Comparison of ENCODE assay signal across 26 mouse cellular contexts in the genomic region with DNA sequence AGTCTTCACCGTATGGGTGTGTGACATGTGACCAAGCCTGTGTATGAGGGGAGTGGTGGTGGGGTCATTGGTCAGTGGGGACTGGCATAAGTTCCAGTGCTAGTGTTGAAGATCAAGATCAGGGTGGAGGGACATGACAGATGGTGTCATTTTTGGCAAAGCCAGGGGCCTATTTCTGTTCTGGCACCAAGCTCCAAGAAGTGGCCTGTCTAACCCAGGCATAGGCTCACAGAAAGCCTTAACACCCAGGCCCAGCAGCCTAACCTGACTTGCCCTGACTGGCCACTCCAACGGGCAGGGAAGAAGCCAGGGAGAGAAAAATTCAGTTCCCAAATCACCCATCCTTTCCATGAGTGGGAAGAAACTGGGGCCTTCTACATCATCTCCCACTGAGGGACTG. TPM values are rescaled to one million over a fixed set of nuclear protein-coding genes. Genes with fewer than 3 reads are reported as not detected.
DNase-seq lines count a peak whose midpoint lies in the region; ATAC-seq and TF ChIP-seq lines count a peak whose summit lies in the region.
"Had no signal": no experiment of that assay in that cellular context is flagged by ENCODE, and none has a peak within 500 bp of the region (broad histone marks: within the 10 kb centered on the region; RNA-seq: fewer than 3 reads in every experiment).

No protein-coding gene starts in this region.

- ATAC-seq in limb, embryonic 15.5 days (ENCODE audit: insufficient number of reproducible peaks, low FRiP score, low TSS enrichment, low read depth) = 0 out of 2 replicates have a peak, but pooled peaks have one; percentile 7
- 0 out of 2 replicates have a peak, but pooled peaks have one; percentile 19 for ATAC-seq in erythroid progenitor cell, adult 5-6 weeks (replicated peaks; ENCODE audit: low FRiP score, poor library complexity, severe bottlenecking)
- ATAC-seq in hindbrain, postnatal 0 days = no peak
- ATAC-seq: intestine, embryonic 15.5 days; Patski had no signal

- no peak for DNase-seq in limb, embryonic 10.5 days (ENCODE audit: low spot score)
- DNase-seq in cerebellum, adult 11 months = peak; percentile 58
- peak; percentile 59 for DNase-seq in cerebellum, adult 8-10 months
- no peak for DNase-seq in hindbrain, postnatal 0 days (ENCODE audit: low spot score)
- DNase-seq in adrenal gland, adult 2 months = no peak
- no peak for DNase-seq in embryo, embryonic 10 days (ENCODE audit: low spot score)
- DNase-seq: adrenal gland, postnatal 25 days; heart, postnatal 14 days; kidney, postnatal 4 days; layer of hippocampus, adult 9-11 months; left cerebral cortex, postnatal 4 days; right cerebral cortex, adult 18-20 months; thymus, postnatal 4 days had no signal

- no peaks in the 10 kb centered on the region for H3K27me3 ChIP-seq in limb, embryonic 15.5 days
- no peaks in the 10 kb centered on the region for H3K27me3 ChIP-seq in limb, embryonic 10.5 days (ENCODE audit: low read depth, poor library complexity, severe bottlenecking)
- no peaks in the 10 kb centered on the region for H3K27me3 ChIP-seq in hindbrain, postnatal 0 days (ENCODE audit: insufficient read depth, low read length)
- H3K27me3 ChIP-seq: embryonic facial prominence, embryonic 13.5 days; intestine, embryonic 15.5 days; lung, embryonic 15.5 days; midbrain, embryonic 12.5 days; neural tube, embryonic 12.5 days; Patski had no signal

- H3K4me2 ChIP-seq in limb, embryonic 15.5 days = no peak overlapping the region
- no peak overlapping the region for H3K4me2 ChIP-seq in hindbrain, postnatal 0 days (ENCODE audit: low read depth, low read length)
- H3K4me2 ChIP-seq: embryonic facial prominence, embryonic 13.5 days; hindbrain, embryonic 14.5 days; intestine, embryonic 15.5 days; liver, embryonic 11.5 days; lung, embryonic 15.5 days; midbrain, embryonic 12.5 days; neural tube, embryonic 12.5 days had no signal

- no peak overlapping the region for H3K27ac ChIP-seq in limb, embryonic 15.5 days
- no peak overlapping the region for H3K27ac ChIP-seq in limb, embryonic 10.5 days
- no peak overlapping the region for H3K27ac ChIP-seq in hindbrain, postnatal 0 days
- H3K27ac ChIP-seq: embryonic facial prominence, embryonic 13.5 days; hindbrain, embryonic 14.5 days; left cerebral cortex, adult 2 months; macrophage; midbrain, embryonic 12.5 days; neural tube, embryonic 12.5 days had no signal

- no peak overlapping the region for H3K9ac ChIP-seq in limb, embryonic 15.5 days
- no peak overlapping the region for H3K9ac ChIP-seq in hindbrain, postnatal 0 days (replicated peaks; ENCODE audit: low read length)
- H3K9ac ChIP-seq: embryonic facial prominence, embryonic 13.5 days; hindbrain, embryonic 14.5 days; intestine, embryonic 15.5 days; lung, embryonic 15.5 days; midbrain, embryonic 12.5 days; neural tube, embryonic 12.5 days had no signal

- no peak for TF ChIP-seq CTCF in hindbrain, postnatal 0 days (IDR thresholded peaks at IDR 0.05; ENCODE audit: low read depth)

- 72% methylated on average over 2 of the region's 2 CpGs for WGBS in limb, embryonic 15.5 days
- 83% methylated on average over 2 of the region's 2 CpGs for WGBS in limb, embryonic 10.5 days
- 79% methylated on average over 2 of the region's 2 CpGs for WGBS in hindbrain, postnatal 0 days

- H3K9me3 ChIP-seq in limb, embryonic 15.5 days = no peaks in the 10 kb centered on the region
- no peaks in the 10 kb centered on the region for H3K9me3 ChIP-seq in limb, embryonic 10.5 days (replicated peaks)
- no peaks in the 10 kb centered on the region for H3K9me3 ChIP-seq in hindbrain, postnatal 0 days (ENCODE audit: low read length)
- H3K9me3 ChIP-seq: embryonic facial prominence, embryonic 13.5 days; heart, embryonic 10.5 days; intestine, embryonic 15.5 days; lung, embryonic 15.5 days; midbrain, embryonic 12.5 days; neural tube, embryonic 12.5 days had no signal

- no peak overlapping the region for H3K4me3 ChIP-seq in limb, embryonic 15.5 days
- no peak overlapping the region for H3K4me3 ChIP-seq in limb, embryonic 10.5 days
- H3K4me3 ChIP-seq in hindbrain, postnatal 0 days (ENCODE audit: low read length) = no peak overlapping the region
- H3K4me3 ChIP-seq: embryonic facial prominence, embryonic 13.5 days; heart, embryonic 10.5 days; intestine, embryonic 15.5 days; left cerebral cortex, adult 2 months; lung, embryonic 15.5 days; midbrain, embryonic 12.5 days; neural tube, embryonic 12.5 days had no signal

- H3K36me3 ChIP-seq in limb, embryonic 15.5 days = no peaks in the 10 kb centered on the region
- H3K36me3 ChIP-seq in limb, embryonic 10.5 days = no peaks in the 10 kb centered on the region
- no peaks in the 10 kb centered on the region for H3K36me3 ChIP-seq in hindbrain, postnatal 0 days (ENCODE audit: insufficient read depth, low read length)
- H3K36me3 ChIP-seq: embryonic facial prominence, embryonic 13.5 days; heart, embryonic 10.5 days; intestine, embryonic 15.5 days; lung, embryonic 15.5 days; midbrain, embryonic 12.5 days; neural tube, embryonic 12.5 days had no signal

- H3K4me1 ChIP-seq in limb, embryonic 15.5 days = peaks cover 4% of the 10 kb centered on the region; the same call in 1 of the 2 replicates
- no peaks in the 10 kb centered on the region; the same call in 1 of the 2 replicates for H3K4me1 ChIP-seq in limb, embryonic 10.5 days
- no peaks in the 10 kb centered on the region; the same call in 1 of the 2 replicates for H3K4me1 ChIP-seq in hindbrain, postnatal 0 days (ENCODE audit: insufficient read depth, low read length)
- H3K4me1 ChIP-seq: midbrain, embryonic 12.5 days had no signal

RNA-seq across cellular contexts. Expression of gene Cd5, which starts 18.7 kb away (rescaled TPM):
- 0.67 and 1.0 TPM in 2 replicates for polyA plus RNA-seq in limb, embryonic 15.5 days (2015; fragmentation: Nextera tagmentation; extraction: Ambion mirVana)
- polyA plus RNA-seq in limb, embryonic 10.5 days (2016; fragmentation: Nextera tagmentation; extraction: Ambion mirVana) = 0.06 and 0.26 TPM in 2 replicates
- total RNA-seq in erythroid progenitor cell, adult 5-6 weeks (2015; ENCODE audit: low replicate concordance) = 2.5 and 2.9 TPM in 2 replicates
- 0.26 TPM in 1 of 2 replicates, not detected in the other for total RNA-seq in erythroid progenitor cell, adult 5-6 weeks (2017; ENCODE audit: low replicate concordance)
- total RNA-seq in hindbrain, postnatal 0 days (2014; rRNA removed) = 0.68 TPM in 1 of 2 replicates, not detected in the other
- polyA plus RNA-seq in hindbrain, postnatal 0 days (2015; fragmentation: Nextera tagmentation; extraction: Ambion mirVana) = 0.26 and 0.32 TPM in 2 replicates
- total RNA-seq in adrenal gland, adult 2 months (2021) = under 1 TPM; 0.10 to 0.14 TPM
- polyA plus RNA-seq in adrenal gland, adult 2 months (2012; rRNA removed) = 0.15 and 0.26 TPM in 2 replicates
- total RNA-seq: left cerebral cortex, postnatal 4 days had no signal
- polyA plus RNA-seq: liver, embryonic 11.5 days; Patski had no signal

Comparison
In these comparisons a context has a peak if more than half of its experiments do, and no peak if none do; other contexts are left out.
1. DNase-seq: peak in cerebellum, adult 11 months (single experiment) and cerebellum, adult 8-10 months (single experiment); none in limb, embryonic 10.5 days (single experiment), hindbrain, postnatal 0 days (single experiment), adrenal gland, adult 2 months (single experiment) and embryo, embryonic 10 days (single experiment).